Mouse (Mus musculus): ENCODE measurements around the gene Arhgef10l. TPM values are rescaled to one million over a fixed set of nuclear protein-coding genes. Genes with fewer than 3 reads are reported as not detected.

Arhgef10l gene
- polyA plus RNA-seq, 1 experiment from 2014 or later, result 5.4 TPM

GRCm38 (mm10) chr4:140616196-140616595, 49.6 kb downstream of the Arhgef10l start:
- Histone ChIP-seq H3K9ac (ENCODE audit: low read depth, low read length) (no peak overlapping the region), H3K27me3 (replicated peaks; ENCODE audit: control insufficient read depth, insufficient read depth, low read length) (no peaks in the 10 kb centered on the region), H3K4me1 (replicated peaks; ENCODE audit: control insufficient read depth, insufficient read depth, low read length) (no peaks in the 10 kb centered on the region), H3K4me3 (ENCODE audit: low read depth, low read length) (no peak overlapping the region), H3K27ac (ENCODE audit: low read depth, low read length) (peak overlapping the region; percentile 10; the same call in 1 of the 2 replicates), H3K9me3 (ENCODE audit: control insufficient read depth) (no peaks in the 10 kb centered on the region), H3K4me2 (replicated peaks; ENCODE audit: low read depth) (no peak overlapping the region), H3K36me3 (ENCODE audit: control insufficient read depth, insufficient read depth) (no peaks in the 10 kb centered on the region; the same call in 1 of the 2 replicates)
- WGBS, result 38% methylated on average over 7 of the region's 7 CpGs
- TF ChIP-seq CTCF (IDR thresholded peaks at IDR 0.05; ENCODE audit: low read depth), result no peak
- ATAC-seq, result no peak

GRCm38 (mm10) chr4:140615771-140616170, 50.0 kb downstream of the Arhgef10l start:
- Histone ChIP-seq H3K4me1 (replicated peaks; ENCODE audit: control insufficient read depth, insufficient read depth, low read length) (no peaks in the 10 kb centered on the region), H3K4me2 (replicated peaks; ENCODE audit: low read depth) (no peak overlapping the region), H3K9ac (ENCODE audit: low read depth, low read length) (no peak overlapping the region), H3K9me3 (ENCODE audit: control insufficient read depth) (no peaks in the 10 kb centered on the region), H3K4me3 (ENCODE audit: low read depth, low read length) (no peak overlapping the region), H3K36me3 (ENCODE audit: control insufficient read depth, insufficient read depth) (no peaks in the 10 kb centered on the region; the same call in 1 of the 2 replicates), H3K27ac (ENCODE audit: low read depth, low read length) (peak overlapping the region; percentile 10; the same call in 1 of the 2 replicates), H3K27me3 (replicated peaks; ENCODE audit: control insufficient read depth, insufficient read depth, low read length) (no peaks in the 10 kb centered on the region)
- WGBS, result 54% methylated on average over 7 of the region's 7 CpGs
- no peak for TF ChIP-seq CTCF (IDR thresholded peaks at IDR 0.05; ENCODE audit: low read depth)
- no peak for ATAC-seq

- Histone ChIP-seq H3K27ac (ENCODE audit: low read depth, low read length) (no peak overlapping the region), H3K36me3 (ENCODE audit: control insufficient read depth, insufficient read depth) (no peaks in the 10 kb centered on the region; the same call in 1 of the 2 replicates), H3K9ac (ENCODE audit: low read depth, low read length) (no peak overlapping the region), H3K4me3 (ENCODE audit: low read depth, low read length) (no peak overlapping the region), H3K4me2 (replicated peaks; ENCODE audit: low read depth) (no peak overlapping the region), H3K9me3 (ENCODE audit: control insufficient read depth) (no peaks in the 10 kb centered on the region), H3K4me1 (replicated peaks; ENCODE audit: control insufficient read depth, insufficient read depth, low read length) (no peaks in the 10 kb centered on the region), H3K27me3 (replicated peaks; ENCODE audit: control insufficient read depth, insufficient read depth, low read length) (no peaks in the 10 kb centered on the region)
- 93% methylated on average over 5 of the region's 5 CpGs for WGBS
- no peak for TF ChIP-seq CTCF (IDR thresholded peaks at IDR 0.05; ENCODE audit: low read depth)
- no peak for ATAC-seq
These were observed 51.3 kb downstream of the Arhgef10l start for GRCm38 (mm10) chr4:140614553-140614952.

- H3K4me3 ChIP-seq (ENCODE audit: low read depth, low read length), result no peak overlapping the region
- no peaks in the 10 kb centered on the region; the same call in 1 of the 2 replicates for H3K36me3 ChIP-seq (ENCODE audit: control insufficient read depth, insufficient read depth)
- no peak overlapping the region for H3K9ac ChIP-seq (ENCODE audit: low read depth, low read length)
- ATAC-seq, result no peak
- whole genome bisulfite sequencing, result 91% methylated on average over 6 of the region's 6 CpGs
- no peaks in the 10 kb centered on the region for H3K4me1 ChIP-seq (replicated peaks; ENCODE audit: control insufficient read depth, insufficient read depth, low read length)
- TF ChIP-seq CTCF (IDR thresholded peaks at IDR 0.05; ENCODE audit: low read depth), result no peak
- no peaks in the 10 kb centered on the region for H3K9me3 ChIP-seq (ENCODE audit: control insufficient read depth)
- no peak overlapping the region for H3K4me2 ChIP-seq (replicated peaks; ENCODE audit: low read depth)
- H3K27ac ChIP-seq (ENCODE audit: low read depth, low read length), result no peak overlapping the region
- no peaks in the 10 kb centered on the region for H3K27me3 ChIP-seq (replicated peaks; ENCODE audit: control insufficient read depth, insufficient read depth, low read length)
These were observed 51.7 kb downstream of the Arhgef10l start for GRCm38 (mm10) chr4:140614145-140614544.

- no peak overlapping the region for H3K9ac ChIP-seq (ENCODE audit: low read depth, low read length)
- 45% methylated on average over 12 of the region's 12 CpGs for WGBS
These were observed 54.8 kb downstream of the Arhgef10l start for GRCm38 (mm10) chr4:140610841-140611609.

GRCm38 (mm10) chr4:140608228-140608720, 57.5 kb downstream of the Arhgef10l start:
- H3K36me3 ChIP-seq (ENCODE audit: control insufficient read depth, insufficient read depth), result peaks cover 11% of the 10 kb centered on the region; the same call in 1 of the 2 replicates
- no peak overlapping the region for H3K4me3 ChIP-seq (ENCODE audit: low read depth, low read length)
- no peak for ATAC-seq
- H3K4me1 ChIP-seq (replicated peaks; ENCODE audit: control insufficient read depth, insufficient read depth, low read length), result 0 out of 2 replicates have a peak, but pooled peaks cover 3% of the 10 kb centered on the region
- H3K27ac ChIP-seq (ENCODE audit: low read depth, low read length), result no peak overlapping the region
- no peaks in the 10 kb centered on the region for H3K27me3 ChIP-seq (replicated peaks; ENCODE audit: control insufficient read depth, insufficient read depth, low read length)
- 84% methylated on average over 9 of the region's 9 CpGs for WGBS
- TF ChIP-seq CTCF (IDR thresholded peaks at IDR 0.05; ENCODE audit: low read depth), result no peak
- no peak overlapping the region for H3K9ac ChIP-seq (ENCODE audit: low read depth, low read length)
- H3K9me3 ChIP-seq (ENCODE audit: control insufficient read depth), result no peaks in the 10 kb centered on the region
- H3K4me2 ChIP-seq (replicated peaks; ENCODE audit: low read depth), result no peak overlapping the region

More at GRCm38 (mm10) chr4:140610841-140611609, 54.8 kb downstream of the Arhgef10l start:
- Histone ChIP-seq H3K9me3 (ENCODE audit: control insufficient read depth) (no peaks in the 10 kb centered on the region), H3K4me2 (replicated peaks; ENCODE audit: low read depth) (no peak overlapping the region), H3K27me3 (replicated peaks; ENCODE audit: control insufficient read depth, insufficient read depth, low read length) (no peaks in the 10 kb centered on the region), H3K4me1 (replicated peaks; ENCODE audit: control insufficient read depth, insufficient read depth, low read length) (no peaks in the 10 kb centered on the region), H3K27ac (ENCODE audit: low read depth, low read length) (no peak overlapping the region), H3K36me3 (ENCODE audit: control insufficient read depth, insufficient read depth) (peaks cover 11% of the 10 kb centered on the region; the same call in 1 of the 2 replicates), H3K4me3 (ENCODE audit: low read depth, low read length) (no peak overlapping the region)
- no peak for ATAC-seq
- TF ChIP-seq CTCF (IDR thresholded peaks at IDR 0.05; ENCODE audit: low read depth), result no peak
